Mouse (Mus musculus): ENCODE measurements around the gene Cplx2. TPM values are rescaled to one million over a fixed set of nuclear protein-coding genes. Genes with fewer than 3 reads are reported as not detected.

Gene Cplx2
- total and polyA plus RNA-seq, 2 experiments from 2014 or later: 1.7 to 7.6 TPM

- no peak overlapping the region for H3K4me3 ChIP-seq (ENCODE audit: low read depth, low read length)
- DNase-seq (ENCODE audit: low spot score): no peak
- 80% methylated on average over 6 of the region's 6 CpGs for WGBS
Observed at GRCm38 (mm10) chr13:54326686-54327447, 44.3 kb upstream of the Cplx2 start.

DNA sequence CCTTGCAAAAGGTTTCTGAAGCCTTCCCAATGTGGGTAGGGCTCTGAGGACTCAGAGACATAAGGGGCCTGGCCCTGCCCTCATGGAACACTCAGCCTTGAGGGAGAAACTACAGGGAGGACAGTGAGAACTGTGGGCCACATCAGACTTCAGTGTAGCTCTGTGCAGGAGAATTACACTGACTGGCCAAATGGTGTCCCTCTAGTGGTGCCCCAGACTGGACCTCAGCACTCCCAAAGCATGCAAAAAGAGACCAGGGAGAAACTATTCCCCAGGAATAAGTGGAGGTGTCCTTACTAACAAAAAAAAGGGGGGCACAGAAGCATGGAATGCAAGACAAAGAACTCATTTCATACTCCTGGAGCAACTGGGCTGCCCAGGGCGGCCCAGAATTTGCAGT is 43.1 kb upstream of the Cplx2 start:
- no peaks in the 10 kb centered on the region for H3K9me3 ChIP-seq (replicated peaks; ENCODE audit: control insufficient read depth, low read length)
- H3K9ac ChIP-seq (replicated peaks; ENCODE audit: low read depth, low read length): no peak overlapping the region
- no peaks in the 10 kb centered on the region for H3K4me1 ChIP-seq (ENCODE audit: control insufficient read depth, insufficient read depth)
- no peak for DNase-seq (ENCODE audit: low spot score)
- TF ChIP-seq EP300 (IDR thresholded peaks at IDR 0.05; ENCODE audit: low read depth) (no peak), CTCF (IDR thresholded peaks at IDR 0.05; ENCODE audit: low read depth) (no peak)
- H3K4me2 ChIP-seq (ENCODE audit: low read depth, low read length): no peak overlapping the region
- ATAC-seq (ENCODE audit: insufficient read depth, low read depth): no peak
- no peak overlapping the region for H3K27ac ChIP-seq (ENCODE audit: low read depth)
- H3K27me3 ChIP-seq (ENCODE audit: control insufficient read depth, insufficient read depth, low read length): no peaks in the 10 kb centered on the region
- H3K4me3 ChIP-seq (ENCODE audit: low read depth, low read length): no peak overlapping the region
- no peaks in the 10 kb centered on the region for H3K36me3 ChIP-seq (replicated peaks; ENCODE audit: control insufficient read depth, insufficient read depth, low read length)
- 91% methylated on average over 1 of the region's 1 CpGs for WGBS

More at GRCm38 (mm10) chr13:54326686-54327447, 44.3 kb upstream of the Cplx2 start:
- no peak for TF ChIP-seq EP300 (IDR thresholded peaks at IDR 0.05; ENCODE audit: low read depth)
- TF ChIP-seq CTCF (IDR thresholded peaks at IDR 0.05; ENCODE audit: low read depth): no peak; the same call in 1 of the 2 replicates
- H3K27ac ChIP-seq (ENCODE audit: low read depth): no peak overlapping the region
- no peak overlapping the region for H3K4me2 ChIP-seq (ENCODE audit: low read depth, low read length)
- ATAC-seq (ENCODE audit: insufficient read depth, low read depth): no peak
- H3K9ac ChIP-seq (replicated peaks; ENCODE audit: low read depth, low read length): no peak overlapping the region
- no peaks in the 10 kb centered on the region for H3K36me3 ChIP-seq (replicated peaks; ENCODE audit: control insufficient read depth, insufficient read depth, low read length)
- H3K27me3 ChIP-seq (ENCODE audit: control insufficient read depth, insufficient read depth, low read length): no peaks in the 10 kb centered on the region
- H3K4me1 ChIP-seq (ENCODE audit: control insufficient read depth, insufficient read depth): no peaks in the 10 kb centered on the region
- no peaks in the 10 kb centered on the region for H3K9me3 ChIP-seq (replicated peaks; ENCODE audit: control insufficient read depth, low read length)

DNA sequence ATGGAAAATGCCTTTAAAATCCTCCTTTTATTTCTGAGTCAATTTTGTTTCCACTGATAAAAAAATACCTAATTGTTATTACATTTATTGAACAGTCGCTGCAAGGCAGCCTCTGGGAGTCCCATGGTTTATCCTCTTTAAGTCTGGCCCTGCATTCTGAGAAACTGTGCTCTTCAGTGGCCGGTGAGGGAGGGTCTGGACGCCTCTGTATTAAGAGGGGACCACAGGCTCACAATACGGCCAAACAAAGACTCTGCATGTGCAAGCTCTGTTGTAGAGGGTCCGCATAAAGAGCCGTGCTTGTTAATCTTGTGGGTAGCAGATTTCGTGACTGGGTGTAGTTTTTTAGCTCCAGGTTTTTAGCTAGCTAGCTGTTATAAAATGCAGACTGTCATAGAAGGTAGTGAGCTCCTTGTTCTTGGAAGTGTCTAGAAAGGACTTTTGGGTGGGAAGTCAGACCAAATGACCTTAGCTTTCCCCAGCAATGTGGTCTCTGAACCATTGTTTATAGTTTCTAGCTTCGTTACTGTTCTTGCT is 42.1 kb upstream of the Cplx2 start:
- peaks cover 3% of the 10 kb centered on the region; the same call in 1 of the 2 replicates for H3K4me1 ChIP-seq (ENCODE audit: control insufficient read depth, insufficient read depth)
- ATAC-seq (ENCODE audit: insufficient read depth, low read depth) (no peak), DNase-seq (ENCODE audit: low spot score) (no peak)
- H3K4me3 ChIP-seq (ENCODE audit: low read depth, low read length): no peak overlapping the region
- H3K27me3 ChIP-seq (ENCODE audit: control insufficient read depth, insufficient read depth, low read length): no peaks in the 10 kb centered on the region
- no peak overlapping the region for H3K4me2 ChIP-seq (ENCODE audit: low read depth, low read length)
- no peak for TF ChIP-seq EP300 (IDR thresholded peaks at IDR 0.05; ENCODE audit: low read depth)
- TF ChIP-seq CTCF (IDR thresholded peaks at IDR 0.05; ENCODE audit: low read depth): no peak
- H3K27ac ChIP-seq (ENCODE audit: low read depth): no peak overlapping the region
- no peaks in the 10 kb centered on the region for H3K9me3 ChIP-seq (replicated peaks; ENCODE audit: control insufficient read depth, low read length)
- WGBS: 69% methylated on average over 8 of the region's 8 CpGs
- no peak overlapping the region for H3K9ac ChIP-seq (replicated peaks; ENCODE audit: low read depth, low read length)
- no peaks in the 10 kb centered on the region for H3K36me3 ChIP-seq (replicated peaks; ENCODE audit: control insufficient read depth, insufficient read depth, low read length)

DNA sequence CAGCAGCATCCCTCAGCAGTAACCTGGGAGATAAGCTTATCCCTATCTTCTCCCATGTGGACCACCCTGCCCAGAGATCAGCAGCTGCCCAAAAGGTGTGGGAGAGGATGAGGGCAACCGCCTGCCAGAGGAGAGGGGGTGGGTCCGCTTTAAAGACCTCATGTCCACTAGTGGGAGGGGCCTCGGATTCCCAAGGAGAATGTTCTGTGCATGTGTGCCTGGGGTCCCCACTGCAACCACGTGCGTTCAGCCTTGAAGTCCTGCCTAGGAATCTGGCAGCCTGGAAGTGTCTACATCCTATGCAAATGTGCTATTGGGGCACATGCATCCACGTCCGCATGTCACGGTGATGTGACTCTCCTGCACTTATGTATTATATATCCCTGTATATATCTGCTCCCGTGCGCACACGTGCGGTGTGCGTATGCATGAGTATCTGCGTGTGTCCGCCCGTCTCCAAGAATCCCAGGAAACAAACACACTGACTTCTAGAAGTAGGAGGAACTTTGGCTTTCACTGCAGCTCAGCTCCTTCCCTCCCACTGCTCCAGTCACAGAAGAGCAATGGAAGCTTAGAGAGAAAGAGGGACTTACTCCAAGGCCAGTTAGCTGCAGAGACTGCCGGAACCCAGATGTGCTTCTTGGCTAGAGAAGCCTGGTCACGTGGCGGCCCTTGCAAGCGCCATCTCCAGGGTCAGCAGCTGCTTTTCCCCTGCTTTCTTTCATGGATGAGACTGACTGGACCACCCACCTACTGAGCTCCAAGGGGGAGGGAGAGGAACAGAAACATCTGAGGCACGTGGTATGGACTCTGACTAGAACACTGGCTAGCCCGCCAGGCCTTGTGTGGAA is 39.1 kb upstream of the Cplx2 start:
- H3K4me2 ChIP-seq (ENCODE audit: low read depth, low read length): no peak overlapping the region
- TF ChIP-seq CTCF (IDR thresholded peaks at IDR 0.05; ENCODE audit: low read depth) (no peak), EP300 (IDR thresholded peaks at IDR 0.05; ENCODE audit: low read depth) (no peak)
- DNase-seq (ENCODE audit: low spot score) (peak; percentile 49), ATAC-seq (ENCODE audit: insufficient read depth, low read depth) (peak; percentile 81)
- no peak overlapping the region for H3K9ac ChIP-seq (replicated peaks; ENCODE audit: low read depth, low read length)
- H3K4me3 ChIP-seq (ENCODE audit: low read depth, low read length): no peak overlapping the region
- no peaks in the 10 kb centered on the region for H3K36me3 ChIP-seq (replicated peaks; ENCODE audit: control insufficient read depth, insufficient read depth, low read length)
- no peaks in the 10 kb centered on the region for H3K9me3 ChIP-seq (replicated peaks; ENCODE audit: control insufficient read depth, low read length)
- WGBS: 56% methylated on average over 22 of the region's 22 CpGs
- no peak overlapping the region for H3K27ac ChIP-seq (ENCODE audit: low read depth)
- H3K27me3 ChIP-seq (ENCODE audit: control insufficient read depth, insufficient read depth, low read length): no peaks in the 10 kb centered on the region
- peaks cover 3% of the 10 kb centered on the region; the same call in 1 of the 2 replicates for H3K4me1 ChIP-seq (ENCODE audit: control insufficient read depth, insufficient read depth)

GRCm38 (mm10) chr13:54332921-54333477 is 38.1 kb upstream of the Cplx2 start:
- no peak overlapping the region for H3K4me2 ChIP-seq (ENCODE audit: low read depth, low read length)
- H3K4me1 ChIP-seq (ENCODE audit: control insufficient read depth, insufficient read depth): peaks cover 3% of the 10 kb centered on the region; the same call in 1 of the 2 replicates
- no peak for DNase-seq (ENCODE audit: low spot score)
- H3K27ac ChIP-seq (ENCODE audit: low read depth): no peak overlapping the region
- no peak for TF ChIP-seq CTCF (IDR thresholded peaks at IDR 0.05; ENCODE audit: low read depth)
- no peak for TF ChIP-seq EP300 (IDR thresholded peaks at IDR 0.05; ENCODE audit: low read depth)
- WGBS: 69% methylated on average over 8 of the region's 8 CpGs
- no peaks in the 10 kb centered on the region for H3K36me3 ChIP-seq (replicated peaks; ENCODE audit: control insufficient read depth, insufficient read depth, low read length)
- no peak for ATAC-seq (ENCODE audit: insufficient read depth, low read depth)
- H3K9me3 ChIP-seq (replicated peaks; ENCODE audit: control insufficient read depth, low read length): no peaks in the 10 kb centered on the region
- H3K4me3 ChIP-seq (ENCODE audit: low read depth, low read length): no peak overlapping the region
- no peaks in the 10 kb centered on the region for H3K27me3 ChIP-seq (ENCODE audit: control insufficient read depth, insufficient read depth, low read length)
- H3K9ac ChIP-seq (replicated peaks; ENCODE audit: low read depth, low read length): no peak overlapping the region
